Mouse (Mus musculus) granulocyte monocyte progenitor cell, adult 5-6 weeks (primary cell): ENCODE measurements at regions not wholly inside any gene's neighbourhood (a gene's known extent, or its start where the extent isn't known, plus 50 kb on each side); places are given as distances from the start of the nearest gene placed in this dataset.

Source experiments
- ATAC-seq: replicated peaks from 2 replicates; pipeline ENCODE4 v1.8.0; 2016; ENCODE audit warnings: mild to moderate bottlenecking, moderate TSS enrichment, inconsistent platforms; ENCODE audit not compliant: poor library complexity, severe bottlenecking

DNA sequence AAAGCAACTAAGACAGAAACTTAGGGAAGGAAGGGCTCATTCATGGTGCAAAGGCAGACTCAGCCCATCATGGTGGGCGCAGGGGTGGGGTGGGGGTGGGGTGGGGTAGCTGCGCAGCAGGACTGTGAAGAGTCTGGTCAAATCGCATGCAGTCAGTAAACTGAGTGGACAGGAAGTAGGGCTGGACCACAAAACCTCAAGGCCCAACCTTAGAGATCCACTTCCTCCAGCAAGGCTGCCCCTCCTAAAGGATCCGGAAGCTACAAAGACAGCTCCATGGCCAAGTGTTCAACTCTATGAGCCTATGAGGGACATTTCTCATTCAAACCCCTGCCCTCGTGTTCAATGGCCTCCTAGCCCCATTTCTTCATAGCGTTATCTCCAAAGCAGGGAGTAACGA, 292.6 kb upstream of the Stt3b start:
- ATAC-seq: peak; percentile 59

DNA sequence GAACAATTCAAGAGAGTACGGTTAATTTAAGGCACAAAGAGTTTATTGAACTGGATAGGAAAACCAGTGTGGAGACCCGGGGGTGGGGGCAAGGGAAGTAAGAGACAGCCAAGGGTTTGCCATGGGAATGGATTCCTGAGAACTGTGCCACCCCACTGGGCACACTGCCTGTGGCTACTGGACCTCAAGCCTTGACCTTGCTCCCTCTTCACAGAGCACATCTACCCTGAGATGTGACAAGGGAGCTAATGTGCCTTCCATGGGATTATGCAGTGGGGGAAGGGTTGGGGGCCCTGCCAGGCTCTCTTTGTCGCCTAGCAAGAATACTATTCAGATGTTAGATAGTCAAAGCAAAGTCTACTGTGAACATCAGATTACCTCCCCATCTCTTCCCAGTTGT, 294.2 kb upstream of the Stt3b start:
- ATAC-seq: no peak

DNA sequence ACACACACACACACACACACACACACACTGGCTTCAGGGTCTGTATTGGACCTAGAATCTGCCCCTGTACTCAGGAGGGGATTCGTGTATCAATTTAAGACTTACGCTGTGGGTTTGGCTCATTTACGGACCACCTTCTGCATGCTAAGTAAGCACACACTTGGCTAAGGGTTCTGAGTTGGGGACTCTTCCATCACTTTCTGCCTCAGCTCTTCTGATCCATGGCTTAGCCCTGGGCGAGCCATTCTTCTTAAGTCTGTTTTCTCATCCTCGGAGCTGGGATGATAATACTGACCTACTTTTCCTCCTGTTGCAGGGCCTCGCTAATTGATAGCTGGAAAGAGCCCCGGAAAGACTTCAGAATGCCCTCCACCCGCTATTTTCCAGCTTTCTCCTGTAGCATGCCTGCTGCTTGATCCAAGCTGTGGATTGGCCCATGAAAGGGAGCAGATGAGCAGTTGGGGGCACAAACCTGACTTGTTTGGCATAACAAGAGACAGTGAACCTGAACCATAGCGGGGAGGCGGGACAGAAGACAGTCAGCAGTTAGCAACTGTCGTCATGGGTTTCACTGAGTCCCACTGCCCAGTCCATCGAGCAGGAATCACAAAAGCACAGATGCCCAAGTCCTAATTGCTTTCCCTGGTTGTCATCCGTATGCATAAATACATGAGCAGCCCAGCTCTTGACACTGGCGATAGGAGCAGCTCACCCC, 294.9 kb upstream of the Stt3b start:
- no peak for ATAC-seq

DNA sequence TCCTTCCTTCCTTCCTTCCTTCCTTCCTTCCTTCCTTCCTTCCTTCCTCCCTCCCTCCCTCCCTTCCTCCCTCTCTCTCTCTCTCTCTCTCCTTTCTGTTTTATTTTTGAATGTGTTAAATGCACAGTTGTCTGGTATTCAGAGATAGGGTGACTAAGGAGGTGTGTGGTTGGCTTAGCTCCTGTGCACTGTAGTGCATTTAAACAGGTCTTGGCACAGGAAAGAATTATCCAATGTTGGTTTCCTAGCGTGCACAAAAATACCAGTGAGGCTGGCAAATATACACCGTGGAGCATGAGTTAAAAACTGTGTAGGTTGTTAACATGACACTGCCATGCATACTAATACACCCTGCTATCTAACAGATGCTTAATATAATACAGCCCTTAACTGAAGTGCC, 297.7 kb upstream of the Stt3b start:
- ATAC-seq: no peak

DNA sequence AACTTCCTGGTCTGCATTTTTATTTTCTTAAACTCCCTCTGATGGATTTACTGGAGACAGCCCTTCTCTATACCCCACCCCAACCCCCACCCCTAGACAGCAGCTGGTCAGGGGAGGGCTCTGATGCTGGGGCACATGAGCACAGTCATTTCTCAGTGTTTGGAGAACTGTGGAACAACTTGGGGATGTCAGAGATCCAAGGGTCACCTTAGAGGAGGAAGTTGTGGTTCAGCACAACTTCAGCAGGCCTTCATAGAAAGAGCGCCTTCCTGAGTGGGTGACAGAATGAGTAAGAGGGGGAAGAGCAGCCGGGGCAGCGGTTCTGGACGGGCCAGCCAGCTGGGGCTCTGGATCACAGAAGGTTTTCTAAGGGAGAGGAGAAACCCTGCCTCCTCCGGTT, 298.2 kb upstream of the Stt3b start:
- ATAC-seq: peak; percentile 77

DNA sequence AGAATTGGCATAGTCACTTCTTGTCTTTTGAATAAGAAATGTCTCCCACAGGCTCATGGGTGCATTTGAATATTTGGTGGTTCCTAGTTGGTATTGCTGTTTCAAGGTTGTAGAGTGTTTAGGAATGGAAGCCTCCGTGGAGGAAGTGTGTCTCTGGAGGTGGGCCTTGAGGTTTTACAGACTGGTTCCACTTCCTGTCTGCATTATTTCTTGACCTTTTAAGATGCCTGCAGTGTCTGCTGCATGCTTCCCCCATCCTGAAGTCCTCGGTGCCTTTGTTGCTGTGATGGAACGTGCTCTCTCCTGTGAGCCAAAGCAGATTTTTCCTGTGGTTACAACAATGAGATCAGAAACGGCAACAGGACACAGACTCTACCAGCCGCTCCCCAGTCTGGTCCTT, 299.4 kb upstream of the Gadl1 start:
- ATAC-seq: peak; percentile 65

DNA sequence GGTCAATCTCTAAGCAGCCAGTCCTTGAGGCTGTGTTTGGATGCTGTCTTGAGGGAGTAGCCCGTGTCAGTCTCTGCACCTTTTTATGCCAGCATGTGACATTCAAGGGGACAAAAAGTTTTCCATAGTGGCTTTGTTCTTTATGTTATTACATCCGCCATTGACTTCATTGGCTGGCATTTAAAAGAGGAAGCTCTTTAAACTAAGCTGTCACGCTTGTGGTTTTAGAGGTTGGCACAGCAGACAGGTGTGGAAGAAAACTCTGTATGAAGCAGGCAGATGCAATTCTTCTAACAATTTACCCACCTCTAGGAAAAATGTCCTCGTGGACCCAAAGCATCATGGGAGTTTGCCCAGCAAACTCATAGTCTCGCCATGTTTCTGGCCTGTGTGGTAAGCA, 297.5 kb upstream of the Gadl1 start:
- peak; percentile 48 for ATAC-seq

DNA sequence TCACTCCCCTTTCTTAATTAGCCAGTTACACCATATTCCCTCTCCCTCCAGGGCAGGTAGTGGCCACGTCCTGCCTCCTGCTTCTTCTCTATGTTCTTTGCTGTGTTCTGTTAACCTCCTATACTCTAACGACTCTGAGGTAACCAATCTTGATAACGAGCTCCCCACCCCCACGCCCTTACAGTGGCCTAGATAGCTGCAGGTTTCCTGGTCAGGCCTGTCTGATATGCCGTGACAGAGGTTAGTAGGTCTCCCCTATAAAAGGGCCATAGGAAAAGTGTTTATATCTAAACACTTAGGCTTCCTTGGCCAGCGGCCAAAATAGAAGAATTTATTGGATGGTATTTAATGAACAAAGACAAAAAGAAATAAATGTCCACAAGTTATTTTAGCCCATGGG, 296.3 kb upstream of the Gadl1 start:
- no peak for ATAC-seq

DNA sequence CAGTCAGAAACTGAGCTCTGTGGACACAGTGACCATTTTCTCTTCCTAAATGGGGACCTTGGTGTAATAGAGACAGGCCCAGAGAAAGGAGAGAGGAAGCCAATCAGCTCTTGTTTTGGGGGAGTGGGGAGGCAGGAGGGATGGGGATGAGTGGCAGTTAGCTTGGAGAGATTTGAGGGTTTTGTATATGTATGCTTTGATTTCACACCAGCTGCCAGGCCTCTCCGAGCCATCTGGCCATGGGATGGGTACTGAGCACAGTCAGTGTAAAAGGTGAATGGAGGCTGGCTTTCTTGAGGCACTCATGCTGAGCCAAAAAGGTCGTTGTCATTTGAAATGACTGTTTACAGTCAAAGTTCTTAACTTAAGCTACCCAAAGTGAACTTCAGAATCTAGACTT, 295.2 kb upstream of the Gadl1 start:
- no peak for ATAC-seq

DNA sequence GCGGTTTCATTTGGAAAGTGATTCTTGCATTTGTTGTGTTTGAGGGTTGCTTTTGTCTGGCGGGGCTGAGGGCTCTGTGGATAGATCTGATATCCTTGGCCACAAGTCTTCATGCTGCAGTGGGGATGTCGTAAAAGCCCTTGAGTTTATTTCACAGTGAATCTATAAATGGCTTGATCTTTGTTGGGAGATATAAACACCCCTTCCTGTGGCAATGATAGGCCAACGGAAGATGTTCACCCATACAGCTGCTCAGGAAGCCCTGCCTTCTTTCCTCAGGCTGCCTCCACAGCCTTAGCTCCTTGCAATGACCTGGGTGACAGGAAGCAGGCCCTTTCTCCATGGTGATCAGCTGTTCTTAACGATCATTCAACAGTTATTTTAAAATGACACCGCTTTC, 291.3 kb upstream of the Gadl1 start:
- peak; percentile 85 for ATAC-seq

DNA sequence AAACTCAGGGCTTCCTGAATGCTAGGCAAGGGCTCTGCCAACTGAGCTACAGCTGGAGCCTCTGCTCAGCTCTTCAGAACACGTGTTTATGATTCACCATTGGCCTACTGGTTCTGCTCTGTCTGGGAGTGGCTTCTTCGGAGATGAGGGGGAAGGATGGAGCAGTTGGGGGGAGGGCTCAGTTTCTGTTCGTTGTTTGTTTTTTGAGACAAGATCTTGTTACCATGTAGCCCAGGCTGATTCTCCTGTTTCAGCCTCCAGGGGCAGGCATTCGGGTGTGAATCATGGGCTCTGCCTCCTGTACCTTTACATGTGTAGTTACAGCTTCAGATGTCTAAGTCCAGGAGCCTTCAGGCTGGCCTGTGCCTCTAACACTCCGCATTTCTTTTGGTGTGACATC, 285.3 kb upstream of the Gadl1 start:
- ATAC-seq: peak; percentile 95

DNA sequence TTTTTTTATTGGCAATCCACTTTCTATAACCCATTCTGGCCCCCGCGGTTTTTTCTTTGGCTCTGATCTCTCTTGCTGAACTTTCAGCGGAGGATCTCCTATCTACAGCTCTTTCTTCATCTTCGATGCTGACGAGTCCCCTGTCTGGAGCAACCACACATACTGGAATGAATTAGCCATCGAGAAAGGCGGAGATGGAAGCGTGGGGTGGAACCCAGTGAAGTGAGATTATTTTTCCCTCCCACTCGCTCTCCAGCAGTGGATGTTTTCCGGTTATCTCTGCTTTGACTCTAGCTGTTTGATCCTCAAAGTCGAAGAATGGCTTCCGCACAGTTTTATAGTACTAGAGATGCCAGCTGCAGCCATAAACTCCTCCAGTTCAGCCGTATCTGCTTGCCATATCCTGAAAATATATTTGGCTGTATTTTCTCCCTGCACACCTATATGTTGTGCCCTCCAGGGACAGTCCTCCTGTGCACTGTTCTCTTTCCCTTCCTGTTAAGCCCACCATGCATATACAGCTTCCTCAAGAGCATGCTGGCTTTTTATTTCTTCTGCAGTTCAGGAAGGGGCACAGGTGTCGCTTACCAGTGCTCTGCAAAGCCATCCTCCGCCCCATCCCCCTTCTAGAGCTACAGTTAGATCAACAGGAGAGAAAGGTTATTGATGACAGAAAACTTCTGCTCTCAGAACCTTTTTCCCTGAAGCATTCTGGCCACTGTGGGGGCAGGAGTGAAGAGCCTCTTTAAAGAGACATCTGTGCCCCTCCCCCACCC, 284.3 kb upstream of the Gadl1 start:
- ATAC-seq: no peak

DNA sequence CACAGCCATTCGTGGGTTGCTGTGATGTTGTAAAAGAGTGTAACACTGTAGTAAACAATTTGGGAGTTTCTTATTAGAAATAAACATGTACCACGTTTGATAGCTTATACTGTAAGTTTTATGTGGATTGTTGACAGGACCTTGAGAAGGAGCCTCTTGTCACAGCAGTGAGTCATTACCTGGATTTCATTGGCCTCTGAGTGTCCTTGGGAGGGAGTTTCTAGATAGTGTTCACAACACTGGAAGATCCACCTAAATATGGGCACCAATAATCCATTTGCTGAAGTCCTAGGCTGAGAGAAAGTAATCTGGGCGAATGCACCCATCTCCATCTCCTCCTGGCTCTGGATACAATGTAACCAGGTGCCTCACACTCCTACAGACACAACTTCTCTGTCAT, 281.7 kb upstream of the Gadl1 start:
- ATAC-seq: no peak

DNA sequence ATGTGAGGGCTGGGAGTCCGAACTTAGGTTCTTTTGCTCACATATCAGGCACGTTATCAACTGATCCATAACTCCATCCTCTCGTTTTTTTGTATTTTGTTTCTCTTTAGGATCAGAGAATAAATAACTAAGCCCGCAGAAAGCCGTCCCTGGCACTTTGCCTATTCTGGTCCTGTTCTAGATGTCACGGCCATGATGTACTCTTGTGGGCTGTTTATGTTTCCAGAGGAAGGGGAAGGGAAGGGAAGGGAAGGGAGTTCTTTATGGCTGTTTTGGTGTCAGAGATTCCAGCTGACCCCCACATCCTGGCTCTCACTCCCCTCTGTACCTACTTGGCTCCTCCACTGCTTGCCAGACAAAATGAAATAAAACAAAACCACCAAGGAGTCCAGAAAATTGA, 272.1 kb upstream of the Gadl1 start:
- ATAC-seq: no peak

DNA sequence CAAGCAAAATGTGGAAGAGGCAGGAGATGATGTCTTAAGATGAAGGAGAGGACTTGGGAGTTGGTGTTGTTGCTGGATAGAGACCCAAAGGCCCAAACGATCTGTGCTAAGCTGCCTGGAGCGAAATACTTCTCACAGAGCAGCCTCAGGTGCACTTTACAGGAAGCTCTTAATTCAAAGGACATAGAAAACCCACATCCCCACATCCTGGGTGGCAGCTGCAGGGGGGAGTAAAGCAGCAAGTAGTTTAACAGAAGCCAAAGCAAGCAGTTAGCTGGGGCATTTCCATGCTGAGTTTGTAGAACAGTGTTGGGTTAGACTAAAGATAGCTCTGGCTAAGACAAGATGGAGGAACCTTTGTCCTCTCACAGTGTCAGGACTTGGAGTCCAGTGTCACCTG, 268.5 kb upstream of the Gadl1 start:
- no peak for ATAC-seq

DNA sequence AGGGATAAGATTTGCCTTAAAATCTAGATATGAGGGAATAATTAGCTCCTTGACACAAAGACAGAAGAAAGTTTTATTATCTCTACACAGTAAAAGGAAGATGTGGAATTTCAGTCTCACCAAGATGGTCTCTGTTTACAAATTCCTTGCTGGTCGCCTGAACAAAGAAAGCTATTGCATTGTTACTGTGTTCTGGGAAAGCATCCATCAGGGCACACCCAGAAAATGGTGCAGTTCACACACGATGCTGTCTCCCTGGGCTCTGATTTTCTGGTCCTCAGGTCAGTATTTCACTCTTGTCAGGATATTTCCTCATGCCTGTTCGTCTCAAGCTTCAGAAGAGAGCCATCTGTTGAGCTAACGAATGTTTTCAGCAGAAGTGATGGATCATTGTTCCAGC, 267.2 kb upstream of the Gadl1 start:
- ATAC-seq: no peak

DNA sequence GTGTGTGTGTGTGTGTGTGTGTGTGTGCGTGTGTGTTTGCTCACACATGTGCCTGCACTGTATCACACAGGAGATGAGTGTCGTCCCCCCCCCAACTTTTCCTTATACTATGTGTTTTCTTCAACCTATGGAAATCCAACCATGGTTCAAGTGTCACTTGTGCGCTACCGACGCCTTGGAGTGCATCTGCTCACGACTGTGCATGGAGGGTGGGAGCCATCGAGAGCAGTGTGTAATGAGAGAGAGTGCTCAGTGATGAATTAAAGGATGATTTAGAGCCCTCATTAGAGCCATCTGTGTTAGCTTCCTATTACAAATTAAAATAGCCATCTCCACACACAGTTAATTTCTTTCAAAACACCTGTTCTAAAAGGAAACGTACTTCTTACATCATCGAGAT, 264.3 kb upstream of the Gadl1 start:
- no peak for ATAC-seq

DNA sequence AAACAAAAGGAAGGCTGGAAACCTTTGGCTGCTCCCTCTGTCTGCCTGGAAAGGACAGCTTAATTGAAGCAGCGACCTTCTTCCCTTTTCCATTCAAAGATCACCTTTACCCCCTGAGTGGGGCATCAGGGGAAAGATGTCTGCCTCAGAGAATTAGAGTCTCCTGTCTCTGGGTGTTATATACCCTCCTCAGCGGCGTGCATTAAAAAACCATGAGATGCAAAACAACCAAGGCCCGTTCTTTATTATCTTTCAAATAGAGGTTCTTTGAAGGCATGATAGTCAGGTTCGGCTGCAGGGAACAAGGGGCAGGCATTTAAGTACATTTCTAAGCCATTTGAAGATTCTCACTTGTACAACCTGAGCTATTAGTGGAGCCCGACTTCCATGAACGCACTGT, 263.0 kb upstream of the Gadl1 start:
- ATAC-seq: no peak

DNA sequence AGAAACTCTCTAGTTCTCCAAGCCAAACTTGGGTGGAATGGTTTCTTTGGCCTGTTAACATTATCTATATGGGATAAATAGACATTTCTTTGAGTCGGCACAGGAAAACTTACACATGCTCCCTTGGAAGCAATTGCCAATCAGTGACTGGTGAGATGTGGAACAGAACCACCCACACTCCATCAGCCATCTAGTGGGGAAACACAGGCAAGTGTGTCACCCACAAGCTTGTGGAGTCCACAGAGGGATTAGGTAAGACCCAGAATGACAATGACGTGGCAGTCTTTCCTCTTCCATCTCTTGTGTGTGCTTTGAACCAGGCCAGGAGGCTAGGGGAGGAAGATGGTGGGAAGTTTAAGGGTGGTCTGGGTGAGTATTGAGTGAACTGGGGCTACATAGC, 257.5 kb upstream of the Gadl1 start:
- ATAC-seq: no peak

DNA sequence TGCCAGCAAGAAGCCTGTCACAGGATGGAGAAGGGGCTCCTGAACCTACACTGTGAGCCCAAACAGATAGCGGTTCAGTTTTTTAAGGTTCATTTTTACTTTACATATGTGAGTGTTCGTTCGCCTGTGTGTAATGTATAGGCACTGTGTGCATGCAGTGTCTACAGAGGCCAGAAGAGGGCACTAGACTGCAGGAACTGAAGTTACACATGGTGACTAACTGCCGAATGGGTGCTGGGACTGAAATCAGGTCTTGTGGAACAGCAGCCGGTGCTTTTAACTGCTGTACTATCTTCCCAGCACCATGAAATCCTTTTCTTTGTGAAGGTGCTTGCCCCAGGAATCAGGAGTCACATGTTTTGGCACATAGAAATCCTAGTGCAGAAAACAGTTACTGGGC, 256.1 kb upstream of the Gadl1 start:
- ATAC-seq: no peak

DNA sequence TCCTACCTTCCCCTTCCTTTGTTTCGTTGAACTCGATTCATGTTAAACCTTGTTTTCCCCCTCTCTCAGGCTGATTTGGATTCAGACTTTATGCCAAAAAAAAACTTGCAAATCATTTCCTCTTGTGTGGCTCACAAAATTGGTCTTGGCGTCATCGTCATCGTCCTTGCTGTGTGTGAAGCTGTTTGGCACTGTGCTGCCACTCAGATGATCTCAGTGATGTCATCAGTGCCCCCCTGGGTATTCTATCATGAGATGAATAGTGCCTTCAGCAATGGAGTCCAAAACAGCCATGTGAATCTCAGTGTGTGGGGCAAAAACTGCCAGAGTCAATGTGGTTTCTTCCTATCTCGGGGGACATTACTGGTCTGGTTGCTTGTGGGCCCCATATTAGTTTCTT, 254.3 kb upstream of the Gadl1 start:
- no peak; the same call in 1 of the 2 replicates for ATAC-seq

DNA sequence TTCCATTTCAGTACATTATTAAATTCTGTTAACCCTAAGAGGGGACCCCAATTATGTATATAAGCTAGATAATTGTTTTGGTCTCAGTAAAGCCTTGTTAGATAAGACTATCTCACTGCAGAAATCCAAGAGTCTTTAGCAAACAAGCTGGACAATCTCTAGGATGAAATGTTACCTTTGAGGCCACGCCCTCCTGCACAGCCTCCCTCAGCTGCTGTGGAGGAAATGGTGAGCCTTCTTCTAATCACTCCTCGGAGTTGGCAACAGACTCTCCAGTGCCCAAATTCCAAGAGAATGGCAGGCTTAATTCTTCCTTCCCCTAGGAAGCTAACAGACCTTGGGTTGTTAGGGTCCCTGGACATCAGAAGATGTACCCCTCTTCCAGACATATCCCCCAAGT, 252.7 kb upstream of the Gadl1 start:
- no peak for ATAC-seq
